Mouse (Mus musculus) erythroblast, adult 5-6 weeks (primary cell): ENCODE results near the gene Cep350. TPM values are rescaled to one million over a fixed set of nuclear protein-coding genes. Genes with fewer than 3 reads are reported as not detected.
A peak's percentile ranks its signal among the peaks of the same experiment; 100 is the strongest.

Experiments used
- ATAC-seq: replicated peaks from 2 replicates; pipeline ENCODE4 v1.8.0; 2016; ENCODE audit warnings: moderate number of reproducible peaks, mild to moderate bottlenecking, moderate TSS enrichment, inconsistent platforms; ENCODE audit not compliant: poor library complexity, low FRiP score, severe bottlenecking
- total RNA-seq, 2 experiments: library from RNA; stranded (forward) in 1 of 2; stranded (reverse) in 1 of 2; fragments of 150-400 nt in 1 of 2; fragments of 200-764, 138-1000 nt in 1 of 2; gene quantifications; 2 replicates each; pipeline versions ENCODE4 v1.2.3 to v1.2.4; 2015 to 2017; ENCODE audit warnings: low replicate concordance in 2 of 2

Cep350 gene
- total RNA-seq (2015; ENCODE audit: low replicate concordance) (35.5 and 42.2 TPM in 2 replicates), total RNA-seq (2017; ENCODE audit: low replicate concordance) (48.2 and 80.0 TPM in 2 replicates)

DNA sequence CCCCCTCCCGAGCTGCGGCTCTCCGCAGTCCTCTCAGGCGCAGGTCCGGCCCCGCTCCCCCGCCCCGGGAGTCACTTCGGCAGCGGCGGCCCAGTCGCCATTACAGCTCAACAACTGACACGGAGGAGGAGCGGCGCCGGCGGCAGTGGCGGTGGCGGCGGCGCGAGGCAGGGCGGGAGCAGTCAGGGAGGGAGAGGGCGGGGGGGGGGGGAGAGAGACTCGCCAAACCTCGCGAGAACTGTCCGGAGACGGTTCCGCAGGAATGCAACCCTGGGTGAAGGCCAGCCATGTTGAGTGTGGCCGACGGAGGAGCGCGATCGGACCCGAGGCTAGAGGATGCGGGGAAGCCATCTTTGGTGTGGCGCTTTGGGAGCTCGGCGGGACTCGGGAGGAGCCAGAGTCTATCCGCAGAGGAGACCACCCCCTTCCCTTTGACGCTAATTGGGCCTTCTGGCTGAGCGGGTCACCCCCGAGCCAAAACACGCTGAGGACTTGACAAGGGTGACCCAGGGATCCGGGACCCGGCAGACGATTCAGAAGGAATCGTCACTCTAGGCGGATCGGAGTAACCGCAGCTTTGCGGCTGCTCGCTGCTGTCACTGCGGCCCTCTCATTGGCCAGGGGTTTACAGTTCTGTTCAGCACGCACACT is at the start of gene Cep350:
Gene Cep350 (minus strand): TSS at position 188 of the 651 bp plus-strand sequence.
- peak; percentile 94 for ATAC-seq

- ATAC-seq, result no peak
Observed at GRCm38 (mm10) chr1:156020402-156020801, 47.3 kb upstream of the Cep350 start.

GRCm38 (mm10) chr1:156019800-156020199 is 46.7 kb upstream of the Cep350 start:
- no peak for ATAC-seq

DNA sequence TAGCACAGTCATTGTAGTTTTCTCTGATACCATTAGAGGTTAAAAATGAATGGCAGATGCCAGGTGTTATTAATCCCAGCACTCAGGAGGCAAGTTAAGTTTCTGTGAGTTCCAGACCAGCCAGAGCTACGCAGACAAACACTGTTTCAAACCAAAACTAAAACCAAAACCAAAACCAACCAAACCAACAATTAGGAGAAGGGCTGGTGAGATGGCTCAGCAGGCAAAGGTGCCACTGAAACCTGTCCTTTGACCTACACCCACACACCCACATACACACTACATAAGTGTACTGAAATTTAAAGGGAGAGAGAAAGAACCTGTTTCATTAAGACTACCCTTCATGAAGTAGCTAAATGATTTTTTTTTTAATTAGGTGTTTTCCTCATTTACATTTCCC is 35.9 kb upstream of the Cep350 start:
- no peak for ATAC-seq

GRCm38 (mm10) chr1:156005906-156006305 is 32.9 kb upstream of the Cep350 start:
- no peak for ATAC-seq

GRCm38 (mm10) chr1:156003201-156003935 is 30.3 kb upstream of the Cep350 start:
- ATAC-seq, result no peak

GRCm38 (mm10) chr1:156002366-156002765 is 29.3 kb upstream of the Cep350 start:
- no peak for ATAC-seq

DNA sequence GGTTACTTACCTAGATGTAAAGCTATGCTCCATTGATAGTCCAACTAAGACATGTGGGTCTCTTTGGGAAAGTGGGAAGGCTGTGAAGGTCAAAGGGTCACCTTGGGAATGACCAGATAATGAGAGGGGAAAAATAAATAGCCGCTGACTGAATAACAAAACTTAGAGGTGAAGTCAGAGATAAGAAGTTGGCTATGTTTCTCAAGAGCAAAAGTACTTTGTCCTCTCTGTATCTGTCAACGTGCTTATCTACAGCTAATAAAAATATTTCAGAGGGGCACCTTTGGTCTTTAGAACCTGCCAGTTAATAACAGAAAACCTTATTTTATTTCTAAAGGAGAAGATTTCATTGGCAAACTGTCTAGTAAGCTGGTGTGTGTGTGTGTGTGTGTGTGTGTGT is 22.6 kb upstream of the Cep350 start:
- no peak for ATAC-seq

DNA sequence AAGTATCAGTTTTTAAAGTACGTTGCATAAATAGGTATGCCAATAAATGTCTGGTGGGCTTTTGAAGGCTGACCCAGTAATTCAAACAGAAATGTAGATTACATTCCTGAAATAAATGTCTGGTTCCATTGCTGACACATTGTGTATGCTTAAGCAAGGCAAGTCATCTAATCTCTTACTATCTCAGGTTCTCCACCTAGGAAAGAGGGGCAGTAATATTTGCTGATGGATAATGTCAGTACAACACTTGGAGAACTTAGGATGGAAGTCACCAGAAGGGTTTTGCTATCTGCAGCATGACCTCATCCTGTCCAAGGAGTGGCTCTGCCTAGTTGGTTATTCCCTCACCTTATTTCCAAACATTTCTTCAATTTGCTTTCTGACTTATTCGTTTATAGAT is 21.5 kb upstream of the Cep350 start:
- ATAC-seq, result no peak

GRCm38 (mm10) chr1:155990391-155990790 is 17.3 kb upstream of the Cep350 start:
- no peak for ATAC-seq

- no peak for ATAC-seq
Observed at GRCm38 (mm10) chr1:155989387-155989786, 16.3 kb upstream of the Cep350 start.

DNA sequence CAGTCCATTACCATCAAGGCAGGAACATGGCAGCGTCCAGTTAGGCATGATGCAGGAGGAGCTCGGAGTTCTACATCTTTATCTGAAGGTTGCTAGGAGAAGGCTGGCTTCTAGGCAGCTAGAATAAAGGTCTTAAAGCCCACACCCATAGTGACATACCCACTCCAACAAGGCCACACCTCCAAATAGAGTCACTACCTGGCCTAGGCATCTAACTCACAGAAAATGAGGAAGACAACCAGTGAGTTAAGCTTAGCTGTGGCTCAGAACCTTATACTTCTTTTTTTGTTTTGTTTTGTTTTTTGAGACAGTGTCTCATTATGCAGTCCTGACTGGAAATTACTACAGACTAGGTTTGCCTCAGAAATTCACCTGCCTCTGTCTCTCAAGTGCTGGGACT is 14.6 kb upstream of the Cep350 start:
- no peak for ATAC-seq

DNA sequence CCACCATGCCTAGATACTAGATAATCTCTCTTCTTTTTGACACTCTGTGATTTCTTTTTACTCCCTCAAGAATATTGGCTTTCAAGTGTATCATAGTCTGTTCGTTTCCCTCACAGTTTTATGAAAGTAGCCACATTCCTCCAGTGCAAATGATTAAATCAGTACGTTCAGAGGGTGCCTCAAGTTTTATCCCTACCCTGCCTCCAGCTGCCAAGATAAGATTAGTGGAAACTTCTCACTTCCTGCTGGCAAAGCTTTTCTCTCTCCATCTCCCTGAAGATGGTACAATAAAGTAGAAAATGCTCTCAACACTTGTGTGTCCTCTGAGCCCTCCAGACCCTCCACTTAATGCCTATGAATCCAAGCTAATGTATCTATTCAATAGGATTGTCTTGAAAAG is 1.9 kb upstream of the Cep350 start:
- no peak for ATAC-seq

GRCm38 (mm10) chr1:155973719-155974379 is 794 bp upstream of the Cep350 start:
- ATAC-seq, result peak; percentile 56

- ATAC-seq, result peak; percentile 25
Observed at GRCm38 (mm10) chr1:155972146-155973067, 648 bp downstream of the Cep350 start.

DNA sequence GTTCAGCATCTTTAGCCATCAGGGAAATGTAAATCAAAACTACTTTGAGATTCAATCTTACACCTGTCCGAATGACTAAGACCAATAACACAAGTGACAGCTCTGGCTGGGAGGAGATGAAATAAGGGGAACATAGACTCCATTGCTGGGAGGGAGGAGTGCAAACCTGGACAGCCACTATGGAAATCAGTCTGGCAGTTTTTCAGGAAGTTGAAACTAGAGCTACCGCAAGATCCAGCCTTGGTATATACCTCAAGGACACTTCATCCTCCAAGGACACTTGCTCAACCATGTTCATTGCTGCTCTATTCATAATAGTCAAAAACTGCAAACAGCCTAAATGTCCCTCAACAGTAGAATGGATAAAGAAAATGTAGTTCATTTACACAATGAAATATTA is 23.9 kb downstream of the Cep350 start:
- ATAC-seq, result no peak

DNA sequence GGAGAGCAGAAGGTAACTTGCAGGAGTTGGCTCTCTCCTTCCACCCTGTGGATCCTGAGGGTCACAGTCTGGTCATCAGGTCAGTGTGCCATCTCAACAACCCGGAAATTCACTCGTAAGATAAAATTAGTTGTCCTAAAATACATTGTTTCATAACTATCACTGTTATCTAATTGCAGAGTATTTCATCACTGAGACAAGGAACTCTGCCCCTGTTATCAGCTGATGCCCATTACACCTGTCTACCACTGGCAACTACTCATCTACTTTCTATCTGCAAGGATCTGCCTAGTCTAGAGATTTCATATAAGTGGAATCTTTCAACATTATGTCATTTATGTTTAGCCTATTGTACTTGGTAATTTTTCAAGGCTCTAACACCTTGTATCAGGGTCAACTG is 28.7 kb downstream of the Cep350 start:
- no peak for ATAC-seq

DNA sequence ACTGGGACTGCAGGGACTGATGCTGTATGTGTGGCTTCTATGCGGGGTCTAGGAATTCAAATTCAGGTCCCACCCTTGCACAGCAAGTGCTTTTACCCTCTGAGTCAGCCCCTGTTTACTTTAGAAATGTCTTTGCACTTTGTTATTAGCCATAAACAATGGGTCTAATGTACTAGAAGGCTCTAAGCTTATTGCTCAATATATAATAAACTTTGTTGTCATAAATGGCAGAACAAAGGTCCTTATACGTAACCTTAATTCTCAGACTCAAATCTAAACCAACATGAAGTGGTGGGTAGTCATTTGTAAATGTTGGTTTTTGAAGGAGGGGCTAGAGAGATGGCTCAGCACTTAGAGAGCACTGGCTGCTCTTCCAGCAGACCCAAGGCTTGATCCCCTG is 35.6 kb downstream of the Cep350 start:
- ATAC-seq, result no peak

- ATAC-seq, result no peak
Observed at GRCm38 (mm10) chr1:155934702-155935101, 38.4 kb downstream of the Cep350 start.

DNA sequence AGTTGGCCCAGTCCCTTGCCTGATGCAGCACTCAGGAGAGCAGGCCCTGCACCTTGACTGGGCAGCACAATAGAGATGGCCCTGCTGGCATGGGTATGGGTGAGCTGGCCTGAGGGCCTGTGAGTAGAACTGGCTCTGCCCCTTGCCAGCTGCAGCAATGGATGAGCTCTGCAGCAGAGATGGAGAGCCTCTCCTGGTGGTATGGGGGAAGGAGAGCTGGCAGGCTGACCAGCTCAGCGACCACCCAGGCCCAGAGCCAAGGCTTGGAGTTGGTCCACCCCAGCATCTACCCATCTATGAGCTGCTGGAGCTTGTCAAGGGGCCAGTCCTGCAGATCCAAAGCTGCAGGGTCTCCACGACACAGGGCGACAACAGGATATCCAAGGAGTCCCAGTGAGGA is 69.5 kb downstream of the Cep350 start:
- ATAC-seq, result 0 out of 2 replicates have a peak, but pooled peaks have one; percentile 25
